Mouse (Mus musculus) cerebellum, adult (tissue): ENCODE results near the gene Mrpl16.

Source experiments
- ATAC-seq: cut with Nextera tagmentation; 2 replicates; pipeline ENCODE4 v1.9.2; 2017; ENCODE audit warnings: mild to moderate bottlenecking, moderate library complexity, mixed read lengths; ENCODE audit not compliant: insufficient number of reproducible peaks, low FRiP score, low TSS enrichment

Mrpl16 gene

GRCm38 (mm10) chr19:11770205-11770892 is at the start of gene Mrpl16:
Mrpl16 (plus strand) TSS chr19:11770391.
- peak; percentile 84 for ATAC-seq

DNA sequence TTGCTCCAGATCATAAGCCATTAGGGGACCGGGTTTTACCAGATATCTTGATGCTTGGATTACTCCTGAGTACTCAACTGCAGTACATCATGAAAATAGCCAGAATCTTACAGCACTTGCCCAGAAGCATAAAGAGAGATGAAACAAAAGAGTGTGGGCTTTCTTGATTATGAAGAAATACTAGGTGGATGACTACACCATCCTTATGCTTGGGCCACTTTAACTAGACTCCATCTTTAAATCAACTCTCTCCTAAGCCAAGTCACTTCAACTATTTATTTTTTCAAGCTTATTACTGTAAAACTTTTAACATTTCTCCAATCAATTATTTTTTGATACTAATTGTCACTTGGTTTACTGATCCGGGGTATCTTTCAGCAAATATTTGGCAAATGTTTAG is 46.3 kb upstream of the Mrpl16 start:
- no peak for ATAC-seq

DNA sequence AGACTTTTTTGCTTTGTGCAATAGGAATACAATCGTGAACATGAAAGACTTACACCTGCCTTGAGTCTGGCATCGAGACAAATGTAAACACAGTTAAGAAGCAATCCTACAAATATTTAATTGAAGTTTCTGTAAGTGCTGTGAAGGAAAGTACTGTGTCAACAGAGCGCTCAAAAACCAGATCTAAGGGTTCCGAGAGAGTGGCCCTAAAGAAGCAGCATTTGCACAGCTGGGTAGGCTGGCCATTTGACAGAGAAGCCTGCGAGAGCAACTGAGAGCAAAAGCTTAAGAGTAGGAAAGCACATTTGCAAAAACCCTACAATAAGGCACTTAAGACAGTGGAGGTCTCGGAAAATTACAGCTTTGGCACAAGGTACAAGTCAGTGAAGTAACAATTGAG is 45.9 kb upstream of the Mrpl16 start:
- no peak for ATAC-seq

- ATAC-seq: no peak
Measured at GRCm38 (mm10) chr19:11725915-11726314, 44.3 kb upstream of the Mrpl16 start.

DNA sequence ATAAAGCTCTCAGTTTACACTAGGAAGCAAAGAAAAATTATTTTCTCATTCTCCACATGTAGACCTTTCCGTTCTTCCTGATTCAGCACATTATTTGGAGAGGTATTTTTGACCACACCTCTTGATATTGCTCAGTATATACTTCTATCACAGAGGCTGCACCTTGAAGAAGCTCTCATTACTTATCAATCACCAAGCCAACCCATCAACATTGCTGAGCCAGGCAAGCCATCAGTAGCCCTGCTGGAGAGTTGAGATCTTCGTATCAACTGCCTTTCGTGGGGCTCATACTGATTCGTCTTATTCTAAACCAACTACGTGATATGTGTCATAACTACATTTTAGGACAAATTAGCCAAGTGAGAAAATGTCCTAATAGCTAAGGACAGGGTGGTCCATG is 42.9 kb upstream of the Mrpl16 start:
- ATAC-seq: no peak

GRCm38 (mm10) chr19:11730278-11730677 is 39.9 kb upstream of the Mrpl16 start:
- ATAC-seq: no peak

GRCm38 (mm10) chr19:11736455-11736854 is 33.7 kb upstream of the Mrpl16 start:
- ATAC-seq: no peak

GRCm38 (mm10) chr19:11745680-11746079 is 24.5 kb upstream of the Mrpl16 start:
- ATAC-seq: no peak

- ATAC-seq: no peak
Measured at GRCm38 (mm10) chr19:11747298-11747697, 22.9 kb upstream of the Mrpl16 start, which contains the start of gene Gif. Gif (plus strand) TSS chr19:11747554.

- ATAC-seq: no peak
Measured at GRCm38 (mm10) chr19:11765059-11765458, 5.1 kb upstream of the Mrpl16 start.

DNA sequence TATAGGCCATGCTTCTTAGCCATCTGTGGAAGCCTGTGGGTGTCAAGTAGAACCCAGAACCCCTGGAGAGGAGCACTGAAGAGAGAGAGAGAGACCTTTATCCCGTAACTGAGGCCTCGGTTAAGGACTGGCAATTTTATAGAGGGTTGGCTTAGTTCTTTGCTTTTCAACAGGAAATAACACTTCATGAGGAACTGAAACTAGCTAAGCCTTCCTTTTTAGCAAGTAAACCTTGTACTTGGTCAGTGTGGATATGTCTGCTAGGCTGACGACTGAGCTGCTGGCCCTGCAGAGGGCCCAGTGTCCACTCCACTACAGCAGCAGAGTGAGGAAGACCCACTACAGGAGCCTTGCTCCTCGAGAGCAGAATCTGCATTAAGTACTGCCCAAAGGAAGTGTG is 3.8 kb upstream of the Mrpl16 start:
- ATAC-seq: no peak

- ATAC-seq: no peak
Measured at GRCm38 (mm10) chr19:11768163-11768562, 2.0 kb upstream of the Mrpl16 start.

DNA sequence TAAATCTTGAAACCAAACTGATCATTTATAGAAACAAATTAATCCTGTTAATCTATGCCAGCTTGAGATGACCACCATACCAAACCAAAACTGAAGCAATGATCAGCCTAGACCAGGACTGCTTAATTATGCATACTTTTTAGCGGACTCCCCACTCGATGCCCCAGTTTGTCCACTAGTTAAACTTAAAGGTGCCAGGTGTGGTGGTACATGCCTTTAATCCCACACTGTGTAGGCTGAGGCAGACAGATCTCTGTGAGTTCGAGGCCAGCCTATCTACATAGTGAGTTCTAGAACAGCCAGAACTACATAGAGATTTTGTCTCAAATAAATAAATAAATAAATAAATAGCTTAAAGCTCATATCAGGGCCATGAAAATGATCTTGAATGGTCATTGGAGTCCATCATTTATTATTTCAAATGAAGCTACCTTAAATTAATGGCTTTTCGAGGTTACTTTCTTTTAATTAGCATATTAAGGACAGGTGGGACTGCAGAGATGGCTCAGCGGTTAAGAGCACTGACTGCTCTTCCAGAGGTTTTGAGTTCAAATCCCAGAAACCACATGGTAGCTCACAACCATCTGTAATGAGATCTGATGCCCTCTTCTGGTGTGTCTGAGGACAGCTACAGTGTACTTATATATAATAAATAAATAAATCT is 802 bp upstream of the Mrpl16 start:
- no peak for ATAC-seq

DNA sequence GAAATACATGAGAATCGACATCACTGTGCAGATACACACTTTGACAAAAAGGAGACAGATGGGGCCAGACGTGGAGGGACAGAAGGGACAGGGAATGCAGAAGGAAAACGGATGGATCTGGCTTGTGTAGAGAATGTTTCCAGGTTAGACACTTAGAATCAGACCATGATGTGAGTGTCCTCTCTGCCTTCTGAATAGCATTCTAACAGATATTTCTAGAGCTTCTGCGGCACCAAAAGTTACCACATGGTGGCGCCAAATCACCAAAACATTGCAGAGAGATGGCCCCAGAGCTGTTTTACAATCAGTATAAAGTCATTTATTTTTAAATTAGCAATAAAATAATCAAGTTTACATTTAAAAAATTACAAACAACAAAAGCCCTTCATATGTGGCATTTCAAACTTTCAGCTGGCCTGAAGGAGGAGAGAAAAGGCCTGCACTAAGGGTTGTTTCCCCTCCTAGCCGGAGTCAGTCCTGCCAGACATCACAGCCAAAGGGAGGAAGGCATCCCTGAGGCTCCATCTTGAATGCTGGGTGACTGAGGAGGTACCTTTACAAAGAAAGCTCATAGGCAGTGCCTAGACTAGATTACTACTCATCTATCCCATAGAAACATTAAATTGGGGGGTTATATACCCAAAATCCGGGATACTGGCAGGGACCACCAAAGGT is 7.1 kb downstream of the Mrpl16 start:
- ATAC-seq: peak; percentile 49; the same call in 1 of the 2 replicates

GRCm38 (mm10) chr19:11785409-11786154 is 15.4 kb downstream of the Mrpl16 start:
- no peak for ATAC-seq

DNA sequence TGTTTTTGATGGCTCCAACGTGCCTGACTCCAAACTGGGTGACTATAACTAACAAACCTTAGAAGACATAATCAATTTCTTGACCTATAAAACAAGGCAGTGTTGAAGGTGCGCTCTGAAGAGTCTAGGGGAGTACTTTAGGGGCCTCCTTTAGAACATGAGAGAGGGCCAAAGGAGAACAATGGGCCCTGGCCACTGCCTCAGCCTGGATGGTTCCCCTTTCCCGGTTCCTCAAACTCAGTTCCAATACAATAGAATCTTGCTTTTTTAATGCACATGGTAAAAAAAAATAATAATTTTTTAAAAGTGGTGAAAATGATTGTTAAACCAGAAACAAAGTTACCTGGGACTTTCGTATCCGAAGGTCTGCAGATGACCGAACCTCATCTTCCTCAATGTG is 17.6 kb downstream of the Mrpl16 start:
- no peak for ATAC-seq

DNA sequence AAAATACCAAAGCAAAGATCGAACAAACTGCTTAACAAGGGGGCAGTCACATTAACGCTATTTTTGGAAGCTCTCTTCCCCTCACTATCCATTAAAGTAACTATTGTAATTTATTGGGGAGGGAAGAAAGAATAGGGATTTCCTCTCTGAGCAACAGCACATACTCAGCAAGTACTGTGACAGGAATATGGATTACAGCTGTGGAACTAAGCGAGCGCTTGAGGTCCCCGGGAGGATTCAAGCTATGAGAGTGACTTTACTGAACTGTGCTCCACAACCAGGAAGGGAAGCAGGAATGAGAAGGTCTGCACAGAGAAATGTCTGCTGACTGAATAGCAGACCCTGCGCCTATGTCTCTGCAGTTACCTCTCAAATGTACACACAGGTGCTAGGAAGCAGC is 18.7 kb downstream of the Mrpl16 start:
- ATAC-seq: no peak

GRCm38 (mm10) chr19:11791825-11792224 is 21.6 kb downstream of the Mrpl16 start:
- ATAC-seq: no peak

- ATAC-seq: no peak
Measured at GRCm38 (mm10) chr19:11793741-11794359, 23.7 kb downstream of the Mrpl16 start.

DNA sequence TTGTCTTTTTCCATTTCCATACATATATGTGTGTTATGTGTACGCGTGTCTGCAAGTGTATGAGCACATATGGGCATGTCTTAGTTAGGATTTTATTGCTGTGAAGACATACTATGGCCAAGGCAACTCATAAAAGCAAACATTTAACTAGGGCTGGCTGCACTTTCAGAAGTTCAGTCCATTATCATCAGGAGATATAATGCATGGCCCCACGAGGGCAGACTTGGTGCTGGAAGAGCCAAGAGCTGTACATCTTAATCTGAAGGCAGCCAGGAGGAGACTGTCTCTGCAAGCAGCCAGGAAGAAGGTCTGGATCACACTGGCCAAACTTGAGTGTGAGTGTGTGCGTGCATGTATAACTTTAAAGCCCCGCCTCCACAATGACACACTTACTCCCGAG is 24.3 kb downstream of the Mrpl16 start:
- no peak for ATAC-seq
